Mouse (Mus musculus) heart, postnatal 0 days (tissue): ENCODE results near the gene Ccdc194. TPM values are rescaled to one million over a fixed set of nuclear protein-coding genes. Genes with fewer than 3 reads are reported as not detected.
A peak's percentile ranks its signal among the peaks of the same experiment; 100 is the strongest.

Experiments
- ATAC-seq: fragments of 200-750 bp; cut with Nextera tagmentation; 2 replicates; pipeline ENCODE4 v1.8.0; 2017; ENCODE audit warnings: low read depth, moderate number of reproducible peaks, moderate library complexity; ENCODE audit not compliant: insufficient read depth
- DNase-seq: peaks from one replicate; pipeline ENCODE4 v3.0.0-alpha.2; 2016; ENCODE audit warnings: low spot score
- H3K27ac ChIP-seq: fragments of 300-500 bp; sonication (generic); 2 replicates; pipeline ENCODE4 v1.5.1; 2014; ENCODE audit warnings: low read depth, mild to moderate bottlenecking
- H3K27me3 ChIP-seq: fragments of 300-500 bp; sonication (generic); 2 replicates; pipeline ENCODE4 v1.6.1; 2014; ENCODE audit warnings: low read length, mixed read lengths; ENCODE audit not compliant: control insufficient read depth, insufficient read depth
- H3K36me3 ChIP-seq: fragments of 300-500 bp; sonication (generic); replicated peaks from 2 replicates; pipeline ENCODE4 v1.6.1; 2014; ENCODE audit warnings: low read length, mixed read lengths; ENCODE audit not compliant: control insufficient read depth, insufficient read depth
- H3K4me1 ChIP-seq: fragments of 300-500 bp; sonication (generic); 2 replicates; pipeline ENCODE4 v1.6.1; 2014; ENCODE audit warnings: antibody characterized with exemption; ENCODE audit not compliant: control insufficient read depth, insufficient read depth
- H3K4me2 ChIP-seq: fragments of 300-500 bp; sonication (generic); 2 replicates; pipeline ENCODE4 v1.6.1; 2014; ENCODE audit warnings: low read depth, mild to moderate bottlenecking, low read length, moderate library complexity
- H3K4me3 ChIP-seq: fragments of 300-500 bp; sonication (generic); 2 replicates; pipeline ENCODE4 v1.5.1; 2014; ENCODE audit warnings: low read depth, low read length
- H3K9ac ChIP-seq: fragments of 300-500 bp; sonication (generic); replicated peaks from 2 replicates; pipeline ENCODE4 v1.6.1; 2014; ENCODE audit warnings: low read depth, low read length, mixed read lengths
- H3K9me3 ChIP-seq: fragments of 300-500 bp; sonication (generic); replicated peaks from 2 replicates; pipeline ENCODE4 v1.6.1; 2016; ENCODE audit warnings: low read length; ENCODE audit not compliant: control insufficient read depth
- CTCF ChIP-seq: IDR thresholded peaks from 2 replicates; pipeline ENCODE4 v1.5.1; 2016; ENCODE audit warnings: antibody characterized with exemption, control low read depth, low read depth
- EP300 ChIP-seq: IDR thresholded peaks from 2 replicates; pipeline ENCODE4 v1.6.1; 2016; ENCODE audit warnings: antibody characterized with exemption, low read depth
- WGBS: fragments of 180-500 bp; shearing (Covaris S2); extraction: QIAGEN DNeasy Blood & Tissue Kit; methylation state at CpG from one replicate; pipeline ENCODE4 v1.1.7; 2014; 5-methylcytosine and 5-hydroxymethylcytosine counted together
- polyA plus RNA-seq: library from polyadenylated mRNA; unstranded; fragments of >200 nt; fragmentation: Nextera tagmentation; extraction: Ambion mirVana; gene quantifications from 2 replicates; pipeline ENCODE4 v1.2.1, GENCODE M21; 2015
- total RNA-seq: library from RNA; depleted of rRNA; stranded (reverse); fragments of >200 nt; gene quantifications from 2 replicates; pipeline ENCODE4 v1.2.3, GENCODE M21; 2014; ENCODE audit warnings: low replicate concordance; rRNA removed

Gene Ccdc194
- total RNA-seq (1.1 TPM in 1 of 2 replicates, not detected in the other), polyA plus RNA-seq (0.12 and 0.14 TPM in 2 replicates)

- peak within 1 kb of the TSS; percentile 18; the same call in 1 of the 2 replicates for H3K9ac ChIP-seq
- no peaks in the 10 kb centered on the region for H3K36me3 ChIP-seq
- TF ChIP-seq EP300 (no peak), CTCF (no peak)
- H3K4me1 ChIP-seq, result peaks cover 23% of the 10 kb centered on the region
- no peaks in the 10 kb centered on the region for H3K9me3 ChIP-seq
- peak within 1 kb of the TSS; percentile 35 for H3K4me2 ChIP-seq
- no peak for ATAC-seq
- peaks cover 14% of the 10 kb centered on the region for H3K27me3 ChIP-seq
- no peak for DNase-seq
- H3K27ac ChIP-seq, result peak within 1 kb of the TSS; percentile 96
- WGBS, result 24% methylated on average over 46 of the region's 46 CpGs
- H3K4me3 ChIP-seq, result no peak within 1 kb of the TSS
These were observed at the start of gene Ccdc194 for GRCm38 (mm10) chr8:71525226-71526050. Ccdc194 (minus strand) TSS chr8:71525711.

GRCm38 (mm10) chr8:71575020-71575419 lies 49.5 kb upstream of the Ccdc194 start:
- DNase-seq (no peak), ATAC-seq (no peak)
- Histone ChIP-seq H3K9ac (no peak overlapping the region), H3K9me3 (no peaks in the 10 kb centered on the region), H3K4me3 (no peak overlapping the region), H3K27me3 (no peaks in the 10 kb centered on the region), H3K4me1 (peaks cover 10% of the 10 kb centered on the region; the same call in 1 of the 2 replicates), H3K4me2 (no peak overlapping the region), H3K27ac (0 out of 2 replicates have a peak overlapping the region, but pooled peaks have one; percentile 21), H3K36me3 (no peaks in the 10 kb centered on the region)
- TF ChIP-seq CTCF (no peak), EP300 (no peak)
- WGBS, result 26% methylated on average over 1 of the region's 1 CpGs

- no peaks in the 10 kb centered on the region for H3K36me3 ChIP-seq
- TF ChIP-seq CTCF, result no peak
- TF ChIP-seq EP300, result no peak
- 55% methylated on average over 7 of the region's 7 CpGs for WGBS
- DNase-seq (no peak), ATAC-seq (no peak)
- H3K4me3 ChIP-seq, result no peak overlapping the region
- H3K4me1 ChIP-seq, result peaks cover 10% of the 10 kb centered on the region; the same call in 1 of the 2 replicates
- no peaks in the 10 kb centered on the region for H3K9me3 ChIP-seq
- H3K9ac ChIP-seq, result no peak overlapping the region
- H3K27me3 ChIP-seq, result no peaks in the 10 kb centered on the region
- no peak overlapping the region for H3K4me2 ChIP-seq
- 0 out of 2 replicates have a peak overlapping the region, but pooled peaks have one; percentile 21 for H3K27ac ChIP-seq
These were observed 48.9 kb upstream of the Ccdc194 start for GRCm38 (mm10) chr8:71574426-71574825.

- Histone ChIP-seq H3K27ac (peak overlapping the region; percentile 33; the same call in 1 of the 2 replicates), H3K4me2 (no peak overlapping the region), H3K9me3 (no peaks in the 10 kb centered on the region), H3K9ac (peak overlapping the region; percentile 38; the same call in 1 of the 2 replicates), H3K4me3 (no peak overlapping the region), H3K27me3 (no peaks in the 10 kb centered on the region), H3K36me3 (no peaks in the 10 kb centered on the region), H3K4me1 (peaks cover 24% of the 10 kb centered on the region)
- DNase-seq, result no peak
- TF ChIP-seq EP300, result no peak
- TF ChIP-seq CTCF, result no peak
- 56% methylated on average over 9 of the region's 9 CpGs for WGBS
- ATAC-seq, result no peak
These were observed 47.5 kb upstream of the Ccdc194 start for GRCm38 (mm10) chr8:71572847-71573633.

- WGBS, result 82% methylated on average over 2 of the region's 2 CpGs
- peaks cover 29% of the 10 kb centered on the region for H3K4me1 ChIP-seq
- H3K36me3 ChIP-seq, result no peaks in the 10 kb centered on the region
- no peak for ATAC-seq
- no peaks in the 10 kb centered on the region for H3K9me3 ChIP-seq
- H3K27me3 ChIP-seq, result no peaks in the 10 kb centered on the region
- TF ChIP-seq CTCF, result no peak
- TF ChIP-seq EP300, result no peak
- H3K4me3 ChIP-seq, result no peak overlapping the region
- no peak overlapping the region for H3K27ac ChIP-seq
- no peak overlapping the region for H3K9ac ChIP-seq
- DNase-seq, result no peak
- H3K4me2 ChIP-seq, result no peak overlapping the region
These were observed 46.6 kb upstream of the Ccdc194 start for GRCm38 (mm10) chr8:71572077-71572476.
